Mouse (Mus musculus) kidney, embryonic 14.5 days (tissue): ENCODE measurements around the gene Espn. TPM values are rescaled to one million over a fixed set of nuclear protein-coding genes. Genes with fewer than 3 reads are reported as not detected.

Experiments
- ATAC-seq: fragments of 200-750 bp; cut with Nextera tagmentation; 2 replicates; pipeline ENCODE4 v1.8.0; 2017; ENCODE audit warnings: moderate number of reproducible peaks, mild to moderate bottlenecking, moderate TSS enrichment, moderate library complexity; ENCODE audit not compliant: low FRiP score, low TSS enrichment
- H3K27ac ChIP-seq: fragments of 300-500 bp; sonication (generic); 2 replicates; pipeline ENCODE4 v1.5.1; 2014; ENCODE audit warnings: low read depth, mild to moderate bottlenecking, low read length, moderate library complexity, mixed read lengths
- H3K27me3 ChIP-seq: fragments of 300-500 bp; sonication (generic); 2 replicates; pipeline ENCODE4 v1.6.1; 2014; ENCODE audit warnings: mild to moderate bottlenecking, low read length; ENCODE audit not compliant: control insufficient read depth, insufficient read depth
- H3K36me3 ChIP-seq: fragments of 300-500 bp; sonication (generic); 2 replicates; pipeline ENCODE4 v1.6.1; 2014; ENCODE audit warnings: low read length, mixed read lengths; ENCODE audit not compliant: control insufficient read depth, insufficient read depth
- H3K4me1 ChIP-seq: fragments of 300-500 bp; sonication (generic); 2 replicates; pipeline ENCODE4 v1.6.1; 2014; ENCODE audit warnings: low read length, mixed read lengths; ENCODE audit not compliant: control insufficient read depth, insufficient read depth
- H3K4me2 ChIP-seq: fragments of 300-500 bp; sonication (generic); replicated peaks from 2 replicates; pipeline ENCODE4 v1.6.1; 2014; ENCODE audit warnings: low read depth, mild to moderate bottlenecking, low read length
- H3K4me3 ChIP-seq: fragments of 300-500 bp; sonication (generic); 2 replicates; pipeline ENCODE4 v1.5.1; 2014; ENCODE audit warnings: mild to moderate bottlenecking, low read length
- H3K9ac ChIP-seq: fragments of 300-500 bp; sonication (generic); 2 replicates; pipeline ENCODE4 v1.6.1; 2014; ENCODE audit warnings: low read depth, mild to moderate bottlenecking, low read length, moderate library complexity
- H3K9me3 ChIP-seq: fragments of 300-500 bp; sonication (generic); 2 replicates; pipeline ENCODE4 v1.6.1; 2016; ENCODE audit warnings: low read length; ENCODE audit not compliant: control insufficient read depth
- WGBS: fragments of 180-500 bp; shearing (Covaris S2); extraction: QIAGEN DNeasy Blood & Tissue Kit; methylation state at CpG from one replicate; pipeline ENCODE4 v1.1.7; 2014; 5-methylcytosine and 5-hydroxymethylcytosine counted together
- polyA plus RNA-seq: library from polyadenylated mRNA; unstranded; fragments of >200 nt; fragmentation: Nextera tagmentation; extraction: Ambion mirVana; gene quantifications from 2 replicates; pipeline ENCODE4 v1.2.1, GENCODE M21; 2014

Espn gene
- polyA plus RNA-seq, 1 experiment from 2014 or later = 36.1 TPM

DNA sequence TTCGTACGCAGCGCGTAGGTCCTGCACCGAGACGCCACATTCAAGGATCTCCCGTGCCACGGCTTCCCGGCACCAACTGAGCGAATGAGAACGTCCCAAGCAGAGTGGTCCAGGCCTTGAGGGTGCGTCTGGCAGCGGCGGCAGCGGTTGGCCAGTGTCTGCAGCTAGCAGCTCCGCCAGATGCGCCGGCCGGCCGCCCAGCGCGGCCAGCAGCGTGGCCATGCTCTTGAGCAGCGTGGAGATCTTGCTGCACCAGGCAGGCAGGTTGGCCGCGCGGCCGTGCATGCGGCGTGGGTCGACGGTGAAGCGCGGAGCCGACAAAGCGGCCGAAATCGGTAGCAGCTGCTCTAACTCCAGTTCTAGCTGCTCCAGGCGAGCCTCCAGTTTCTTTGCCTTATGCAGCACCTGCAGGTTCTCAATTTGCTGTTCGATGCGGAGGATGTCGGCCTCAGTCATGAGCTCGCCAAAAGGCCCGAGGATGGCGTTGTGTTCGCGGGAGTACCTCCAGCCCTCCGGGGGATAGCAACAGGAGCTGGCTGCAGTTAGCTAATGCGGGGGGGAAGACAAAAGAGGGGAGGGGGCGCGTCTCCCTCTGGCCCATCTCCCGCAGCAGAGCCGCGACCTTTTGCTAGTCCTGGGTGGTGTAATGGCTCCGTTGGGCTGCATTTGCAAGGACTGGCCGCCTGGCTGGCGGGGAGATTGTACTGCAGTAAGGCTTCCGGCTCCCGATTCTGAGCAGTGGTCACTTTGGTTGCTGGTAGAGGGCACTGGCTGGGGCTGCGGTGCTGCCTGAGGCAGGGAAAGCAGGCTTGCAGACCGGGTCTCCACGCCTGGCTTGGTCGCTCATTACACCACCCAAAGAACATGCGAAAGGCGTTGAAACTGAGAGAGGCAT lies 25.9 kb downstream of the Espn start:
- Histone ChIP-seq H3K36me3 (no peaks in the 10 kb centered on the region), H3K27me3 (peaks cover 92% of the 10 kb centered on the region), H3K4me2 (peak overlapping the region; percentile 32), H3K4me1 (peaks cover 42% of the 10 kb centered on the region), H3K4me3 (peak overlapping the region; percentile 22), H3K27ac (no peak overlapping the region), H3K9me3 (no peaks in the 10 kb centered on the region), H3K9ac (peak overlapping the region; percentile 28; the same call in 1 of the 2 replicates)
- no peak for ATAC-seq
- 10% methylated on average over 64 of the region's 65 CpGs for WGBS

GRCm38 (mm10) chr4:152125161-152126025 lies 26.8 kb downstream of the Espn start:
- WGBS = 12% methylated on average over 56 of the region's 56 CpGs
- H3K9ac ChIP-seq = peak overlapping the region; percentile 34; the same call in 1 of the 2 replicates
- H3K4me1 ChIP-seq = peaks cover 43% of the 10 kb centered on the region
- H3K4me3 ChIP-seq = peak overlapping the region; percentile 22
- no peak for ATAC-seq
- peak overlapping the region; percentile 32 for H3K4me2 ChIP-seq
- no peak overlapping the region for H3K27ac ChIP-seq
- H3K36me3 ChIP-seq = no peaks in the 10 kb centered on the region
- H3K27me3 ChIP-seq = peaks cover 92% of the 10 kb centered on the region
- no peaks in the 10 kb centered on the region for H3K9me3 ChIP-seq

GRCm38 (mm10) chr4:152124361-152124961 lies 27.7 kb downstream of the Espn start:
- Histone ChIP-seq H3K36me3 (no peaks in the 10 kb centered on the region), H3K4me2 (no peak overlapping the region), H3K4me3 (no peak overlapping the region), H3K9ac (no peak overlapping the region), H3K27ac (no peak overlapping the region), H3K9me3 (no peaks in the 10 kb centered on the region), H3K27me3 (peaks cover 92% of the 10 kb centered on the region), H3K4me1 (peaks cover 50% of the 10 kb centered on the region)
- WGBS = 41% methylated on average over 13 of the region's 13 CpGs
- no peak for ATAC-seq

DNA sequence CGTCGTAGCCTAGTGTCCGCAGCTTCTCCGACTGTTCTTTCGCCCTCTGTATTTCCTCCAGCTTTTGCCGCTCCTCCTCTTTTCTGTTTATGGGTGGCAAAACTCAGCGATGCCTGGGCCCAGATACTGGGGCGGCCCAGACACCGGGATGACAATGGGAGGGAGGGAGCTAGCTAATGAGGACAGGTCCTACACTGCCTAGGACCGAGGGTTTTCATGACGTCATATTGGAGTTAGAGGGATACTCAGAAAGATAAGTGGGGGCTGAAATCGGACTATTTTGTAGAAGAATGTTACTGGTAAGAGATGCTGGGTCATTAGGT lies 31.0 kb downstream of the Espn start:
- no peaks in the 10 kb centered on the region for H3K9me3 ChIP-seq
- H3K9ac ChIP-seq = no peak overlapping the region
- peak overlapping the region; percentile 44 for H3K4me2 ChIP-seq
- ATAC-seq = no peak
- peak overlapping the region; percentile 26 for H3K4me3 ChIP-seq
- H3K36me3 ChIP-seq = no peaks in the 10 kb centered on the region
- WGBS = 2% methylated on average over 12 of the region's 12 CpGs
- H3K4me1 ChIP-seq = peaks cover 40% of the 10 kb centered on the region
- no peak overlapping the region for H3K27ac ChIP-seq
- peaks cover 86% of the 10 kb centered on the region for H3K27me3 ChIP-seq

DNA sequence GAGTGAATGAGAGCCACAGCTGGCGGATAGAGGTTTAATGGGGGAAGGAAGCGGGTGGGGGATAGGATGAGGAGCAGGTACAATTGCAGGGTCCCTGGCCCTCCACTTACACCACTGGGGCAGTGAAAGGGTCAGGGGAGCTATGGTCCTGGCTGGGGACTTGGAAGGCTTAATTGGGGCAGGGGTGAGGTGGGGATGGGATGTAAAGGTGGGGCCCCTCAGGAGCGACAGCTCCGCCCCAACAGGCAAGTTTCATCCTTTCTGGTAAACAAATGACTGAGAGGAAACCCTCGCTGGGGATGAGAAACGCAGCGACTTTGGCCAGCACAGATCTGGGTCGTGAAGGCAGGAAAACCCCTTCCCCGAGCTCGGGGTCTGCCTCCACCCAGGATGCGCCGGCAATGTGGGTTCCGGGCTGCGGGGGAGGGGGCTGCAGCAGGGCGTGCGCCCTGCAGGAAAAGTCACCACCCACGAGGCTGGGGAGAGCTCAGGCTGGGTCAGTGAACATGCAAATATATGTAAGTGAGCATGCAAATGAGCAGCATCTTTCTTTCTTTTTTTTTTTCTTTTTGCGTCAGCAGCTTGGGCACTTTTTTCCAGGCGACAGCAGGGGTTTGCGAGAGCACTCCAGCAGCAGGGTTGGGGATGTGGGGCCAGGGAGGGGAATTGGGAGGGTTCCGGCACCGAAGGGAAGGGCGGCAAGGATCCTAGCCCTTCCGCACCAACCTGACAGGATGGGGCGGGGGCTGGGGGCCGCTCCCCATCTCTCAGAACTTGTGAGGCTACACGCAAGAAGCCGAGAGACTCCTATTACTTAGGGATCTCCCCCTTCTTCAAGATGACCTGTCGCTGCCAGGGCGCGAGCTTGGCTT lies 31.6 kb downstream of the Espn start:
- Histone ChIP-seq H3K4me3 (peak overlapping the region; percentile 26), H3K9me3 (no peaks in the 10 kb centered on the region), H3K36me3 (no peaks in the 10 kb centered on the region), H3K9ac (peak overlapping the region; percentile 37), H3K27ac (0 out of 2 replicates have a peak overlapping the region, but pooled peaks have one; percentile 51), H3K27me3 (peaks cover 80% of the 10 kb centered on the region), H3K4me2 (peak overlapping the region; percentile 44), H3K4me1 (peaks cover 40% of the 10 kb centered on the region)
- 2% methylated on average over 31 of the region's 31 CpGs for WGBS
- ATAC-seq = no peak; the same call in 1 of the 2 replicates

DNA sequence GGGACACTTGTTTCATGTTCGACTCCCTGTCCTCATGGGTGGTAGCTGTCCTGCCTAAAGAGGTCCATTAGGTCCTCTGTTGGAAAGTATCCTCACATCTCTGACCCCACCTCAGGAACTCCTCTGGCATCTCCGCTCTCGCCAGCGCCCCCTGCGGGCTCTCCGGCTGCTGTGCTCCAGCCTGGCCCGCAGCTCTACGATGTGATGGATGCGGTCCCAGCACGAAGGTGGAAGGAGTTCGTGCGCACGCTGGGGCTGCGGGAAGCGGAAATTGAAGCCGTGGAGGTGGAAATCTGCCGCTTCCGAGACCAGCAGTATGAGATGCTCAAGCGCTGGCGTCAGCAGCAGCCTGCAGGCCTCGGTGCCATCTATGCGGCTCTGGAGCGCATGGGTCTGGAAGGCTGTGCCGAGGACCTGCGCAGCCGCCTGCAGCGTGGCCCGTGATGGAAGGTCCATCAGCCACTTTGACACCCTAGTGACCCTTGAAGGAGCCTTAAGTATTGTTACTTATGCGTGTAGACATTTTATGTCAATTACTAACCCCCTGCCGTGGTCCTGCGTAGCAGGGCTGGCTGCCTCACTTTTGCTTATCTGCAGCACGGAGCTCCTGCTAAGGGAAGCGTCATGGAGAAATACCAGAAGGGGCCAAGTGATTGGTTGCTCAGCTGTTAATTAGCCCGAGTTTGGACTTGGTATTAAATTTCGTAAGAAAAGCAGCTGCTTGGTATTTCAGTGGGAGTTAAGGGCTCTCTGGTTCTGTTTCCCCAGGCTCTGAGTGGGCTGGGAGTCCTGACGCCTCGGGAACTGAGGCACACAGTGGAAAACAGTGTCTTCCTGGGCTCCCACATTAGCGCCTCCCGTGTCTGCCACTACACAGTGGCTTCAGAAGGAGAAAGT lies 32.5 kb downstream of the Espn start:
- H3K4me2 ChIP-seq = peak overlapping the region; percentile 13
- ATAC-seq = peak; percentile 34; the same call in 1 of the 2 replicates
- H3K4me1 ChIP-seq = peaks cover 36% of the 10 kb centered on the region
- peaks cover 4% of the 10 kb centered on the region; the same call in 1 of the 2 replicates for H3K36me3 ChIP-seq
- H3K9ac ChIP-seq = peak overlapping the region; percentile 37; the same call in 1 of the 2 replicates
- no peaks in the 10 kb centered on the region for H3K9me3 ChIP-seq
- H3K27me3 ChIP-seq = peaks cover 71% of the 10 kb centered on the region
- WGBS = 5% methylated on average over 39 of the region's 39 CpGs
- 0 out of 2 replicates have a peak overlapping the region, but pooled peaks have one; percentile 51 for H3K27ac ChIP-seq
- peak overlapping the region; percentile 26 for H3K4me3 ChIP-seq

GRCm38 (mm10) chr4:152117538-152117937 lies 34.6 kb downstream of the Espn start:
- peaks cover 24% of the 10 kb centered on the region for H3K36me3 ChIP-seq
- peaks cover 36% of the 10 kb centered on the region for H3K4me1 ChIP-seq
- 67% methylated on average over 9 of the region's 9 CpGs for WGBS
- no peaks in the 10 kb centered on the region for H3K9me3 ChIP-seq
- H3K27ac ChIP-seq = no peak overlapping the region
- peaks cover 52% of the 10 kb centered on the region for H3K27me3 ChIP-seq
- no peak overlapping the region for H3K4me2 ChIP-seq
- H3K9ac ChIP-seq = no peak overlapping the region
- ATAC-seq = no peak
- H3K4me3 ChIP-seq = no peak overlapping the region
